Mouse (Mus musculus) right cerebral cortex, postnatal 14 days (tissue): ENCODE data around the gene Prf1.

Experiments used
- DNase-seq: peaks from one replicate; pipeline ENCODE4 v3.0.0; 2022

The Prf1 gene

DNA sequence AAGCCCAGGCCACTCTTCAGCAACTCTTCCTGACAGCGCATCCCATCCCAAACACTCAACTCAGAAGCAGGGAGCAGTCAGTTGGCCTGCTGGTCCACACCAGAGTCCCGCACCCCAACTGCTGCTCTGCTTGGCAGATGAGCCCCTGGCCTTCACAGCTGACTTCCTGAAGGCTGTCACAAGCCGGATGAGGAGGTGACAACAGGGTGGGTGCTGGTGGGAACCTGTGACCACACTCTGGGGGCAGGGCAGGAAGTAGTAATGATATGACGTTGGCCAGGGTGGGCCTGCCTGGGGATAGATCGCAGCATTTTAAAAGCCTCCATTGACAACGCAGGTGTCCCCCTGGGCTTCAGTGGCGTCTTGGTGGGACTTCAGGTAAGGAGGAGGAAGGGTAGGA, at the start of gene Prf1:
Prf1 (plus strand) TSS at position 357 of the 400 bp plus-strand sequence.
- no peak for DNase-seq

DNA sequence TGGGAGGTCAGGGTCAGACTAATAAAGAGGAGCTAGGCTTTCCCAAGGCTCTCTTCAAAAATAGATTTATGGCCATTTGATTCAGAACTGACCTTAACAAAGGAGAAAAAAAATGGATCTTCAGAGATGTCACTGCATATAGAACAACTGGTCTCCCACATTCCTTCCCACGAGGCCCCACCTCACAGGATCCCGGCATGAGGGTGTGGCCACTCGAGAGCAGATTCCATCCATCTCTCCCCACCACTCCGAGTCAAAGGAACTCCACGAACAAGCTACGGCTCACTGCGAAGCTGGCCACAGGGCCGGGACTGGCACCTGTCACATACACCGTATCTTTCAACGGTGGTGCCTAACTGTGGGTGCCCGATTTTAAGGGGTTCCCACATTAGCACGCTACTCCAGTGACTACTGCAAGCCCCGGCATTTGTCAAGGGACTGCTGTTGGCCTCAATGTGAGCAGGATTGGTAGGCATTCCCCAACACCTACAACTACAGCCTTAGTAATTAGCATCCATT, 49.0 kb upstream of the Prf1 start:
- DNase-seq = no peak

DNA sequence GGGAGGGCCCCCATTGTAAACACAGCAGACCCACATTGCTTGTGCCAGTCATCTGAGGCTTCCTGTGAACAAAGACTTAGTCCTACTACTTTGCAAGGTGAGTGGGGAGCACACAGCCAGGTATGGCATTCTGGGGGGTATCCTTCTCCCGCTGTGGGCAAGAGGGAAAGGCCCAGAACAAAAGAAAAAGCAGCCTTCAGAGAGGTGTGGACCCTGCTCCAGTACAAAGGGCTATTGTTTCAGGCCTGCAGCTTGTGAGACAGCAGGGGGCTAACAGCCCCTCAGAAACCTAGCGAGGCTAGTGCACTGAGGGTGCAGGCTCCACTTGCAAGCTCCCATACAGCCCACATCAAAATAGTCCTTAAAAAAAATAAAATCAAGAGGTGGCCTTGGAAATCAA, 47.7 kb upstream of the Prf1 start:
- DNase-seq = no peak

DNA sequence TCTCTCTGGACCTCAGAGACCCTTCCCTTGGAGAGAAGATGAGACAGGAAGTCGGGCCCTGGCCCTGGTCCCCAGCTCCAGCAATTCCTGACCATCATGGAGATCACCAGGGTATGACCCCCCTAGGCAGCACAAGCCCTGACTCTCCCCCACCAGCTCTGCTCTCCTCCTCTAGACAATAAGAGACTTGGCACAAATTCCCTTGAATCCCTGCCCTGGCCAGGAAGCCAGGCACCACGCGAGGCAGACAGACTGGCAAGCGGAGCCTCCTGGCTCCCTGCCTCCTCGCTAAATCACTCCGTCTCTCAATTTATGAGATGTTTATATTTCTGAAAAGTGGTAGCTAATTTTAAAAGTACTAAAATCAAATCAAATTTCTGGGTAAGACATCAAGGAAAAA, 42.9 kb upstream of the Prf1 start:
- DNase-seq = no peak

DNA sequence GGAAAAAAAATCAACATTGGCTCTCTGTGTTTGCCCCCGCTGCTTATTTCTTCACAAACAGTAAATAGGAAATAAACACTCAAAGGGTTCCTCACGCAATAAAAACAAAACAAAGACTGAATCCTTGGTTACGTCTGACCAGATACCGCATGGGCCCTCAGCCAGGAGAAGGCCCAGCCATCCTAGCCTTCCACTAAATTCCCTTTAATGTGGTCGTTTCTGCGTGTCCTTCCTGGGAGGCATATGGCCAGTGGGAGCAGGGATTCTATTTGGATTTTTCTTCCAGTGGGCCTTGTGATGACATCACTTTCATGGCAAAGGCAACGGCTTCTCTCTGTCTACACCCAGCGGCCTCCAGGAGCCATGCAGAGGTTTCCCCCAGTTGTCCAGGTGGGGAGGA, 42.4 kb upstream of the Prf1 start:
- DNase-seq = no peak

- no peak for DNase-seq
These were observed 41.0 kb upstream of the Prf1 start for GRCm38 (mm10) chr10:61256665-61257064.

GRCm38 (mm10) chr10:61258131-61258530, 39.5 kb upstream of the Prf1 start:
- DNase-seq = no peak

GRCm38 (mm10) chr10:61261229-61262156, 36.1 kb upstream of the Prf1 start:
- no peak for DNase-seq

GRCm38 (mm10) chr10:61263606-61264005, 34.0 kb upstream of the Prf1 start:
- no peak for DNase-seq

DNA sequence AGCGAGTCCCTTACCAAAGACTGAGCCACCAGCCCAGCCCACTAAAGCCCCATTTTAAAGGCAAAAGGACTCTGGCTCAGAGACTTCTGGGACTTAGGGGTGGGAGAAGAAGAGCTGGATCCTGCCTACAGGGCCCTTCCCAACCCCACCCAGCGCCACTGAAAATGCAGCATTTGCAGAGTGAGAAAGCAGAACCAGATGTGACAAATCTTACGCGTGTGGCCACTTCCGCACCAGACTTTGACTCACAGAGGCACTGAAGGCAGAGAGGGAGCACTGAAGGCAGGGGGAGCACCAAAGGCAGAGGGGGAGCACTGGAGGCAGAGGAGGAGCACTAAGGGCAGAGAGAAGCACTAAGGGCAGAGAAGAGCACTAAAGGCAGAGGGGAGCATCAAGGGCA, 30.3 kb upstream of the Prf1 start:
- no peak for DNase-seq

- no peak for DNase-seq
These were observed 25.5 kb upstream of the Prf1 start for GRCm38 (mm10) chr10:61272089-61272626.

- no peak for DNase-seq
These were observed 25.0 kb upstream of the Prf1 start for GRCm38 (mm10) chr10:61272631-61273030.

GRCm38 (mm10) chr10:61273081-61273843, 24.4 kb upstream of the Prf1 start, which contains the start of gene Adamts14:
TSS of gene Adamts14 (minus strand) at chr10:61273438.
- no peak for DNase-seq

DNA sequence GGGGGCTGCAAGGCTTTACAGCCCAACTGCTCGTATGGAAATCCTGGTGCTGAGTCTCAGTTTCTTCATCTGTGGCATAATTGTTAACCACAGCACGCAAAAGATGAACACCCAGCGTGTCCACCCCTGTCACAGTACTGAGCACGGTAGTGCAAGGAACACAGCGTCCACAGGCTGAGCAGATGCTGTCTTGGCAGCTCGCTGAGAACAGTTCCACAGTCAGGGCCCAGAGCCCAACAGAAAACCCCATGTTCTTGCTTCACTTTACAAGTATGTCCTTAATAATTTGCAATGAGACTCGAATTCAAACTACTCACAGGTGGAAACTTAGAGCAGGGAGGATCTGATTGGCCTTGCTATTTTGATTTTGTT, 23.8 kb upstream of the Prf1 start:
- no peak for DNase-seq

- no peak for DNase-seq
These were observed 23.1 kb upstream of the Prf1 start for GRCm38 (mm10) chr10:61274532-61274931.

DNA sequence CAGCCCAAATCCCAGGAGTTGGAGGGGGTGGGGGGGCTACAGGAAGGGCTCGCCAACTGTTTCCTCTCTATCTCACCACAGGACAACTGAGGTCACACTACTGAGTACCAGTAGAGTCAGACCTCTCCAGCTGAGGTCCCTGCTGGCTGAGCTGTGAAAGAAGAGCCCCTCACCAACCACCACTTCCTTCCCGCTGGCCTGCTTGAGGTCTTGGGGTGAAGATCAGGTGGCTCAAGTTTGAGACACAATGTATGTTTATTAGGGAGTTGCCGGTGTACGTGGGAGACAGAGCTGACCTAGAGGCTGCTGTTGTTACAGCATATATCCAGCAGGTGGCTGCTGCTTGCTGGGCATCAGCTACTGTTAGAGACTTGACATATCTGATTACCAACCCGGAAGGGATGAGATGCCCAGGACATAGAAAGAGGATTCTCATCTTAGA, 21.9 kb upstream of the Prf1 start:
- no peak for DNase-seq

- no peak for DNase-seq
These were observed 20.6 kb upstream of the Prf1 start for GRCm38 (mm10) chr10:61277051-61277450.

GRCm38 (mm10) chr10:61277918-61278674, 19.5 kb upstream of the Prf1 start:
- DNase-seq = no peak

- no peak for DNase-seq
These were observed 16.5 kb upstream of the Prf1 start for GRCm38 (mm10) chr10:61281115-61281514.

DNA sequence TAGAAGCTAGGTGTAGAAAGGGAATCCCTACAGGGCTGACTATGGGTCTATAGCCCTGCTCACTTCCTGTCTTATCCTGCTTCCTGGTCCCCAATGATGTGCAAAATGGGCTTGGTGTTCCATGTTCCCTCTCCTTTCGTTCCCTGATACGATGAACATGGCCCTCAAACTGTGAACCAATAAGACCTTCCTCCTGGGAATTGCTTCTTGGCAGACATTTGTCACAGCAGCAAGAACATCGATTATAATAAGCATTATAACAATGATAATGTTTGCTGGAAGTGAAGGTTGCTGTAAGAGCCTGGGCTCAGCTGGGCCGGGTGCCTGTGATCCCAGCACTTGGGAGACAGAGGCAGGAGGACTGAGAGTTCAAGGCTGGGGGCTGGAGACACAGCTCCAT, 13.3 kb upstream of the Prf1 start:
- no peak for DNase-seq

DNA sequence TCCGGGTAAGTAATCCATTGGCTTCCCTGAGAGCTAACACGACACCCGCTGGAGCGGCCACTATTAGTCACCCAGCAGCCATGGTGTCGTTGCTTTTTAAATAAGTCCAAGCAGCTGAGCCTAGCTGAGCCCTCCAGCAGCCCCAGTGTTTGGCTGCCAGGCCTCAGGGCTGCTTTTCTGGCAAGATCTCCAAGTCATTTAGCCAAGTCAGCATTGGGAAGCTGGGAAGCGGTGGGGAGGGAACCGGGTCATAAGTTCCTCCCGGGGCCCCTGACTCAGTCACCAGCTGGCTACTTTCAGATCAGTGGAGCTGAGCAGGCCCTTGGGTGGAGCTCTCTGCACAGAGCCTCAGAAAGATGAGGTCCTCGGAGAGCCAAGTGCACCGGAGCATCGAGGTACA, 12.4 kb upstream of the Prf1 start:
- no peak for DNase-seq

- DNase-seq = no peak
These were observed 11.4 kb upstream of the Prf1 start for GRCm38 (mm10) chr10:61286246-61286645.

GRCm38 (mm10) chr10:61290016-61290415, 7.6 kb upstream of the Prf1 start:
- DNase-seq = no peak
